Mouse (Mus musculus): ENCODE data around the gene Ifrd2.

Ifrd2 gene

DNA sequence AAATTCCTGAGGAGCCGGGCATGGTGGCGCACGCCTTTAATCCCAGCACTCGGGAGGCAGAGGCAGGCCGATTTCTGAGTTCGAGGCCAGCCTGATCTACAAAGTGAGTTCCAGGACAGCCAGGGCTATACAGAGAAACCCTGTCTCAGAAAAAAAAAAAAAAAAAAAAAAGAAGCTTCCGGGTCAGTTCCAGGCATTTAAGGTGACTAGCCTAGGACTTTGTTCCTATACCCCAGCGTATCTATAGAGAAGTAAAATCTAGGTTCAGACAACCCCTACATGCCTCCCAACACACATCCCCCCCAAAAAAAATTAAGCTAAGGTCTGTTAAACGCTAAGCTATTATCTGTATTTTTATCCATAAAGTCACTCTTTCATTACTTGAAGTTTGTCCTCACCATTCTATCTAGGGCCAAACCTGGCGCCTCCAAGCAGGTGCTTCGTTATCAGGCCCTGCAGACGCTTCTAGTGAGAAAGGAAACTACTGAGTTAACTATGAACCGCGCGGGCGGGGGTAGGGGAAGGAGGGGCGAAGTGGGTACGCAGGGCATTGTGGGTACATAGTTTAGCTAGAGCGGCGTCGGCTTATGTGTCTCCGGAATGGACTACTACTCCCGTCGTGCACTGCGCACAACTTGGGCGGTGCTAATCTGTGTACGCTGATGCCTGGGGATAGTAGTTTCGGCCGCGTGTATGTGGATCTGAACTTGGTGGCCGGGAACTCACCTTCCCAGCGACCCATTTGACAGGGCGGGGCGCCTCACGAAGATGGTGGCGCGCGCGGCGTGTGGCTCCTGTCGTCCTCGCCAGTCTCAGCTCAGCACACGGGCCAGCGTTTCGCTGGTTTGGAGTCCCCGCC lies at the start of gene Ifrd2:
Ifrd2 (plus strand) TSS at position 669 of the 859 bp plus-strand sequence.
- DNase-seq (ENCODE audit: low spot score in 2 of 2), result peak; percentile 88 to 93

DNA sequence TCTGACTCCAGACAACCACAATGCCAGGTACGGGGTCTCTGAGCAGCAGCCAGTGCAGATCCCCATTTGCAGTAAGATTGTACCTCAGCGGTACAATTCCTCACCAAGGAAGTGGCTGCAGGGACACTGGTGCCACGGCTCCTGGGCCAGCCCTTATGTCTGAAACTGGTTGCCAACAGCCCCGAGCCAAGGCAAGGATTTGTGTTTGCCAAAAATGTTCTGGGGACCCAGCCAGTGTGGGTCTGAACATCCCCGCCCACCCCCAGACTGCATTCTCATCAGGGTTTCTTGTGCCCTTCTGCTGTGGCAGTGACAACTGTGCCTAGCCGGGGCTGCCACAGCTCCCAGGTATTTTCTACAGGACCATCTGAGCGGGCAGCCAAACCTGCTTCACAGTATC lies 49.2 kb upstream of the Ifrd2 start:
- DNase-seq (ENCODE audit: low spot score in 2 of 2), result no peak

DNA sequence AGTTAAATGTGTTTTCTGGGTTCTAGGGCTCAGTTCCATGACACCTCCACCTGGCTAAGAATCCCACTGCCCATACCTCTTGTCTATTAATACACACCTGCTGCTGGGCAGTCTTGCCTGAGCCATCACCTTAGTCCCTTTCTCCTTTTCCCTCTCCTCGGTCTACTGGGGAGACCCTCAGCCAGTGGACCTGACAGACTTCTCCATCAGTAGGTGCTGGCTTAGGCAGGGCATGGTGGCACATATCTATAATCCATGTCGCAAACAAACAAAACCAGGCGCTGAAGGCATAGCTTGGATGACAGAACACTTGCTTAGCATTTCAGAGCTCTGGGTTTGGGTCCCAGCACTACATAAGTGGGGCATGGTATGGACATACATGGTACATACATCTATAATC lies 48.7 kb upstream of the Ifrd2 start:
- no peak for DNase-seq (ENCODE audit: low spot score in 2 of 2)

DNA sequence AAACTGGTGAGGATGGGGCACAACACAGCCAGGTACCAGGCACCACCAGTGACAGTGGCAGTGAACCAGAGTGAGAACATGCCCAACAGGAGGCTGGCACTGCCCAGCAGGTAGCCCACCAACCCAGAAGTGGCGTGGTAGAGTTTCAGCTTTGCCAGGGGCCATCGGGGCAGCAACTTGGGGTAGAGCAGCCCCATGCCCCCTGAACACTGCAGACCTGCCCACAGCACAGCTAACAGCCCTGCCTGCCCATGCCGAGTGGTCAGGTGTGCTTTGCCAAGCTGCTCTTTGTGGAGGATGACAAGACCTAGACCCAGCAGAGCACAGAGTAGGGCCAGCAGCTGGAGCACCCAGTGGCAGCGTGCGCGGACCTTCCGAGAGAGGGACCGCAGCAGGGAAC lies 47.5 kb upstream of the Ifrd2 start:
- DNase-seq (ENCODE audit: low spot score in 2 of 2), result no peak

DNA sequence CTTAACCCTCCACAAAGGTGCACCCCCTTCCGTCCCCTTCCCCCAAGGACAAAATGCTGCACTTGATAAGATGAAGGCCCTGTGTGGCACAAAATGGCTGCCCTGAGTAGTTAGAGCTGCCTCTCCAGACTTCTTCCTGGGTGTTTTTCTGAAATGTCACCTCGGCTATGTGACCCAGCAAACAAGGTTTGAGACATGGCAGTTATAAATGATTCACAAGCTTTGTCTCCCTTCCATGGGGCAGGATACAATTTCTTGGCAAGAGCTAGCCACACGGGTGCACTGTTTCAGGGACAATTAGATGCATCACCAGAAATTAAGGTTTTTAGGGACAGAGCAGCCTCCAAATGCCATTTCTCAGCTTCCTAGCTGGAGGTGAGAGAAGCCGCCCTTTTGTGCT lies 47.0 kb upstream of the Ifrd2 start:
- no peak for DNase-seq (ENCODE audit: low spot score in 2 of 2)

DNA sequence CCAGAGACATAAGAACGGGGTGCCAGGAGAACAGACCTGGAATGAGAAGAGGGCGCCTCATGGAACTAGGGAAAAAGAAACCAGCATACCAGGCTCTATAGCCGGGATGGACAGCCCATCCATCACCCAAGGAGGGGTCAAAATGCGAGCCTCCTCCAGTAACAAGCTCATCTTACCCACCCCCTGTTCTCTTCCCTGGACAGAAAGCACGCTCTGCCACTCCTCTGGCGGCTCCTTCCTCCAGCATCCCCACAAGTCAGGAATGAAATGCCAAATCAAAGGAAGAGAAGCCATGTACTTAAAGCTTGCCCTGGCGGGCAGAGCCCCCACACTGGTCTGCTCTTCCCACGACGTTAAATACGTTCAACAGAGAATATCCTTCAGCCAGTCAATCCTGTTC lies 46.4 kb upstream of the Ifrd2 start:
- DNase-seq (ENCODE audit: low spot score in 2 of 2), result no peak

DNA sequence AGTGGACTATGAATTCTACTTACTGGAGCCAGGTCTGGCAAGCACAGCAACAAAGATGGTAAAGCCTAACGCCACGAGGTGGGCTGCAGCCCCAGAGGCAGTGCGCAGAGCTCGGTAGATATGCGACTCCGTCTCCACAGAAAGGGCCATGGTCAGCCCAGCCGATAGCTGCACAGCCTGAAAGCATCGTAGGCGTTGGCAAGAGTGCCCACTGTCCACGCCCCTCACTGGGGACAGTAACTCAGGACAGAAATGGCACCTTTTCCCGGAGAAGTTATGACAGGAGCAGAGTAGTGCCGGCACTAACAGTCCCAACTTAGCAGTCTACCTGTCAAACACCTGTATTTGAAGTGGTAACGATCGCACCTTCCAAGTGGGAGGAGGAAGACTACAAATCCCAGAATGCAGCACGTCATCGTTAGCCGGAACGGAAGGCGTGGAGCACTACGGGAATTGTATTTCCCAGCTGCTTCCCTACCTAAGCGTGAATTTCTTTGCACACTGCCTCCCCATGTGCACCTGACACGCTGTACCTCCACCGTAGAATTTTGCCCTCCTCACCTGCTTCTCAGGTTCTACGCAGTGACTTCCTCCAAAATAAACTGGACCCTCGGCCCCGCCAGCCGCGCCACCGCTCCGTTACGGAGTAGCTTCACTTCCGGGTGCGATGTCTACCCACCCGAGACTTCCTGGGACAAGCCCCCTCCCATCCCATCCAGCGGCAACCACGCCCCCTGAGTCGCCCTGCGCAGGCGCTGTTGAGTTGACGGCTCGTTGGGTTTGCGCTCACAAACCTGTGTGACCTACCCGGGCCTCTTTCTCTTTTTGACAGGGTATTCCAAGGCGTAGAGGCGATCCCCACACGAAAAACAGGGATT lies 45.7 kb upstream of the Ifrd2 start, which contains the start of the genes Cyb561d2 and Nprl2:
Cyb561d2 (minus strand) TSS at position 720 of the 878 bp plus-strand sequence.
Nprl2 (plus strand) TSS at position 753 of the 878 bp plus-strand sequence.
- peak; percentile 86 to 92 for DNase-seq (ENCODE audit: low spot score in 2 of 2)

DNA sequence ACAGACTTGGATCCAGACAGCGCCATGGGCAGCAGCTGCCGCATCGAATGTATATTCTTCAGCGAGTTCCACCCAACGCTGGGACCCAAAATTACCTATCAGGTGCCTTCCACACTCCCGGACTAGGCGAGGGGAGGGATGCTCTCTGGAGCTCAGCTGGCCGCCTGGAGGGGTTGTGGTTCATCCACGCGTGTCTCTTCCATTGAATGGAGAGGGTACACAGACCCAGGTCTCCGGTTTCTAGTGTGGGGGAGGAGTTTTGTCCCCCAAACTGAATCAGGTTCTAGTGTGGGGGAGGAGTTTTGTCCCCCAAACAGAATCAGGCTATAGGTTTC lies 45.1 kb upstream of the Ifrd2 start:
- no peak for DNase-seq (ENCODE audit: low spot score in 2 of 2)

DNA sequence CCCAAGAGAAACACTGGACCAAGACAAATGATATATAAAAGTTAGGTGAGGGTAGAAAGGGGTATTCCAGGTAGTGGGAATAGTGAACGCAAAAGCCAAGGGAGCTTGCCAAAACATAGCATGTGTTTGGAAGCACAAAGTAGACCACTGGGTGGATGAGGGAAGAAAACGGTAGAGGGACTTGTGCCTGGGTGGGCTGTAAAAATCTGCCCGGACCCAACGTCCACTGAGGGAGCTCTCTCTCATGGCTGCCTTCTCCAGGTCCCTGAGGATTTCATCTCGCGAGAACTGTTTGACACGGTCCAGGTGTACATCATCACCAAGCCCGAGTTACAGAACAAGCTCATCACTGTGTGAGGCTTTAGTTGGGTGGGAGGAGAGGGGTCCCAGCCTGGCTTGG lies 44.7 kb upstream of the Ifrd2 start:
- DNase-seq (ENCODE audit: low spot score in 2 of 2), result no peak

DNA sequence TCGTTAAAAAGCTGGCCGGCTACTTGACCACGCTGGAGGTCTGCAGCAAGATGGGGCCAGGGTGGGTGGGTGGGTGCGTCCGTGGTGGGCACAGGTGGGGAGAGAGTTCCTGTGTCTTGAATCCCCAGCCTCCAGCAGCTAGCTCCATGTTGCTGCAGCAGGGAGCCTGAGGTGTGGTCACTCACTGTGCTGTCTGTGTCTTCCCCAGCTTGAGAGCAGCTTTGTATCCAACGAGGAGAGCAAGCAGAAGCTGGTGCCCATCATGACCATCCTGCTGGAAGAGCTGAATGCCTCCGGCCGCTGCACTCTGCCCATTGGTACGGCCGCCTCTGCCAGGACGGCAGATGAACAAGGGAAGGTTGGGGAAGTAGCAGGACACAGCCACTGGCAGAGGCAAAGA lies 44.1 kb upstream of the Ifrd2 start:
- no peak for DNase-seq (ENCODE audit: low spot score in 2 of 2)

DNA sequence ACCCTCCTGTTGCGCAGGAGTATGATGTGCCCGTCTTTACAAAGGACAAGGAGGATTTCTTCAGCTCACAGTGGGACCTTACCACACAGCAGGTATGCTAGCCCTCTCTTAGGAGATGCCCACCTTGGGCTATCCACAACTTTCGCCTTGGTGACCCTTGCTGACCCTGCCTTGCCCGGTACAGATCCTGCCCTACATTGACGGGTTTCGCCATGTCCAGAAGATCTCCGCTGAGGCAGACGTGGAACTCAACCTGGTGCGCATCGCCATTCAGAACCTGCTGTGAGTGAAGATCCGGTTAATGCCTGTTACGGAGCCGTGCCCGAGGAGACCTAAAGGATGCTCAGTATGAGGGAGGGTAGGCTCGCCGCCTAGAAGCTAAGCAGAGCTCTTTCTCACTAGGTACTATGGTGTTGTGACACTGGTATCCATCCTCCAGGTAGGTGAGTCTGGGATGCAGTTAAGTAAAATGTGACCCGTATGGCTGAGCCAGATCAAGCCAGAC lies 43.2 kb upstream of the Ifrd2 start:
- DNase-seq (ENCODE audit: low spot score in 2 of 2), result no peak

DNA sequence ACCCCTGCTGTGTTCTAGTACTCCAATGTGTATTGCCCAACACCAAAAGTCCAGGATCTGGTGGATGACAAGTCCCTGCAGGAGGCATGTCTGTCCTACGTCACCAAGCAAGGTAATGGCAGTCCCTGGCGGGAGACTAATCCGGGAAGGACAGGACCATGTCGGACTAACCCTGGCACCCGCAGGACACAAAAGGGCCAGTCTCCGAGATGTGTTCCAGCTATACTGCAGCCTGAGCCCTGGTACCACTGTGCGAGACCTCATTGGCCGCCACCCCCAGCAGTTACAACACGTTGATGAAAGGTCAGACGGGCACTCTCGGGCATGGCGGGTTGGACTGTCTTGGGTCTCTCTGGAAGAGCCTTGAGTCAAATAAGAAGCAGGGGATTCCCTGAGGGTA lies 42.7 kb upstream of the Ifrd2 start:
- DNase-seq (ENCODE audit: low spot score in 2 of 2), result no peak

DNA sequence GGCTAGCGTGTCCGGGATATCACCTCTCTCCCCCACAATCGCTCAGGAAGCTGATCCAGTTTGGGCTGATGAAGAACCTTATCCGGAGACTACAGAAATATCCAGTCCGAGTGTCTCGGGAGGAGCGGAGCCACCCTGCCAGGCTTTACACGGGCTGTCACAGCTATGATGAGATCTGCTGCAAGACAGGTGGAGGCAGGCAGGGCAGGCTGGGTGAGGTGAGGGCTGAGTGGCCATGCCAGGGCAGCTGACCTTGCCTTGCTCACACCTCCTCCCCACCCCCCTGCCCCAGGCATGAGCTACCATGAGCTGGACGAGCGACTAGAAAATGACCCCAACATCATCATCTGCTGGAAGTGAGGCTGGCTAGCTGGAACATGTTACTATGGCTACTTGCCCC lies 42.2 kb upstream of the Ifrd2 start:
- no peak for DNase-seq (ENCODE audit: low spot score in 2 of 2)

DNA sequence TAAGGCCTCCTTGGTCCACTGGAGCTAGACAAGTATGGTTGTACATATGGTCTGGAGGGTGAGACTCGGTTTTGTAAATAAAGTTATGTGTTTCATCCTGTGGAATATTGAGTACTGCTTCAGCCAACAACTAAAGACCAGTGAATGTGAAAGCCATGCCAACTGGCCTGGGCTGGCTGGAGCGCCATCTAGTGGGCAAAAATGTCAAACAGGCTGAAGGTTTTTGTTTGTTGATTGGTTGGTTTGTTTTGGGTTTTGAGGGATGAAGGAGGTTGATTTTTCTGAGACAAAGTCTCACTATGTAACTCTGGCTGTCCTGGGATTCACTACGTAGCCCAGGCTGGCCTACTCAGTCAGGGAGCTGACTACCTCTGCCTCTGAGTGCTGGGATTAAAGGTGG lies 41.8 kb upstream of the Ifrd2 start:
- peak; percentile 63 to 85 for DNase-seq (ENCODE audit: low spot score in 2 of 2)

DNA sequence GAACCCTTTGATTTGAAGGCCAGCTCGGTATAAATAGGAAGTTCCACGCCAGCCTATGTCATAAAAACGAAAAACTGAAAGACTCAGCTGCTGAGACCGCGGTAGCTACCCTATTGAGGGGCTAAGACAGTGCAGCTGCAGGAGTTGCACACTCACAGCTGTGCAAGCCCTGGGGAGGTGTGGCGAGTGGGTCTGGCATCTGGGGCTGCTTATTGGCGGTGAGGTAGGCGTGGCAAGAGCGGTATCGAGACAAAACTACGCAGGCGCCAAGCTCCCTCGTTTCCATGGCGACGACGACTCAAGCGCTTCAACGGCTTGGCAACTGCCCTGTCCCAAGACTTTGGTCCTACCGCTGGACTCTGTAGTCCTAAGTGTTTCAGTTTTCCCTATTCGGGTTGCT lies 40.4 kb upstream of the Ifrd2 start, which contains the start of gene Zmynd10:
Zmynd10 (plus strand) TSS at position 273 of the 400 bp plus-strand sequence.
- DNase-seq (ENCODE audit: low spot score in 2 of 2), result peak; percentile 46 to 78

DNA sequence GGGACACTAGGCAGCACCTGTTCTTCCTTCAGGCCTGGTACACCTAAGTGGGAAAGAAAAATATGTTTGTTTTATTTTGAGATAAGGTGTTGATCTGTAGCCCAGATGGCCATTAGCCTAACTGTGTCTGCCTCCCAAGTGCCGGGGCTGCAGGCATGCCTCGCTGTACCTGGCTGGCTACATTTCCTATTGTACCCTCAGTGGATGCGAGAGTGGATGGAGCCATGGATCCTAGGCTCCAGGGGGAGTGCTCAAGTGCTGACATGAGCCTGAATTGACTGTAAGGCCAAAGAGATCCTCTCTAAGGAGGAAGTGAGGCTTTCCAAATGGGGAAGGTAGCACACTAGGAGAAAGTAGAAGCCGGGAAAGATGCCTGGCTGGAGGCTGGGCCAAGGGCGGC lies 39.5 kb upstream of the Ifrd2 start:
- DNase-seq (ENCODE audit: low spot score in 2 of 2), result no peak

DNA sequence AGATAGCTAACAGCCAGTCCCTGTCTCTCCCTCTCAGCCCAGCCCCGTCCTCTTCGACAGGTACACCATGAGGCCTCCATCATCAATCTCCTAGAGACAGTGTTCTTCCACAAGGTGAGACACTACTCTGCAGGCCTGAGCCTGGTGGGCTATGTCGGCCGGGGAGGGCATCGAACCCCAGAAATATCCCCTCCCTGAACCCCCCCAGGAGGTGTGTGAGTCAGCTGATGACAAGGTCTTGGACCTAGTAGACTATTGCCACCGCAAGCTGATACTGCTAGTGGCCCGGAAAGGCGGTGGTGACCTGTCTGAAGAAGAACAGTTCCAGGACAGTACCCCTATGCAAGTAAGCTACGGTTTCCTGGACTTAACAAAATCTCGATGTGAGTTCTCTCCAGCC lies 38.6 kb upstream of the Ifrd2 start:
- DNase-seq (ENCODE audit: low spot score in 2 of 2), result no peak

DNA sequence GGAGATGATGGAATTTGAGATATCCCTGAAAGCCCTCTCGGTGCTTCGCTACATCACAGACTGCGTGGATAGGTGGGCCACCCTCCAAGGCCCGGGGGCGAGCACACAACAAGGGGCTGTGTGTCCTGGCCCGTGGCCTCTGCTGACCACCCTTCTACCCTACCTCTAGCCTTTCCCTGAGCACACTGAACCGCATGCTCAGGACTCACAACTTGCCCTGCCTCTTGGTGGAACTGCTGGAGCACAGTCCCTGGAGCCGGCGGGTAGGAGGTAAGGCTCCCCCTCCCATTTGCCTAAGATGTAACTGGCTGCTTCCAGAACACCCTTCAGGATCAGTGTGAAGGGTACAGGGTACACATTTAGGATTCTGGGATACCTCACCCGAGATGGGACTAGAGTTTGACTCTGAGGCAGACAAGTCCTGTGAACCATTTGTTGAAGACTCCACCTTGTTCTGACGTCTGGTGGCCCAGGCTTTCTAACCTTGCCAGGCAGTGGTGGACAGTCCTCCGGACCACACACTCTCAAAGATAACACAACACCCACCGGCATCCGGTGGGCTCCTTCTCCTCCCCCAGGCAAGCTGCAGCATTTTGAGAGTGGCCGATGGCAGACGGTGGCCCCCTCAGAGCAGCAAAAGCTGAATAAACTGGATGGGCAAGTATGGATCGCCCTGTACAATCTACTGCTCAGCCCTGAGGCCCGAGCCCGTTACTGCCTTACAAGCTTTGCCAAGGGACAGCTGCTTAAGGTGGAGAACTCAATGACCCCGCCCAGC lies 38.0 kb upstream of the Ifrd2 start:
- DNase-seq (ENCODE audit: low spot score in 2 of 2), result no peak

DNA sequence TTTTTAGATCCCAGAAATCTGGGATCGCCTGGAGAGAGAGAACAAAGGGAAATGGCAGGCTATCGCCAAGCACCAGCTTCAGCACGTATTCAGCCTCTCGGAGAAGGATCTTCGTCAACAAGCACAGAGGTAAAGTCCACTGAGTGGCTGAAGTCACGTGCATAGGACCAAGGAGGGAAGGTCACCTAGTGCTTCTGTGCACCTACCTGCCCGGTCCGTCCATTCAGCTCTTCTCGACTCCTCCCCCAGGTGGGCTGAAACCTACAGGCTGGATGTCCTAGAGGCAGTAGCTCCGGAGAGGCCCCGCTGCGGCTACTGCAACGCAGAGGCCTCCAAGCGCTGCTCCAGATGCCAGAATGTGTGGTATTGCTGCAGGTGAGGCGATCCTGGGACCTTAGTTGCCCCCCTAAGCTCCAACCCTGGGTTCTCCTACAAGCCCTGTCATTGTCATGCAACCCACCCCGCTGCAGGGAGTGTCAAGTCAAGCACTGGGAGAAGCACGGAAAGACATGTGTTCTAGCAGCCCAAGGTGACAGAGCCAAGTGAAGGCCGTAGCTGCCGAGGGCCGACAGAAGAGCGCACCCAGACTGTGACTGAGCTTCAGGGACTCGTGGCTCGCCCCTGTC lies 36.8 kb upstream of the Ifrd2 start:
- no peak for DNase-seq (ENCODE audit: low spot score in 2 of 2)

DNA sequence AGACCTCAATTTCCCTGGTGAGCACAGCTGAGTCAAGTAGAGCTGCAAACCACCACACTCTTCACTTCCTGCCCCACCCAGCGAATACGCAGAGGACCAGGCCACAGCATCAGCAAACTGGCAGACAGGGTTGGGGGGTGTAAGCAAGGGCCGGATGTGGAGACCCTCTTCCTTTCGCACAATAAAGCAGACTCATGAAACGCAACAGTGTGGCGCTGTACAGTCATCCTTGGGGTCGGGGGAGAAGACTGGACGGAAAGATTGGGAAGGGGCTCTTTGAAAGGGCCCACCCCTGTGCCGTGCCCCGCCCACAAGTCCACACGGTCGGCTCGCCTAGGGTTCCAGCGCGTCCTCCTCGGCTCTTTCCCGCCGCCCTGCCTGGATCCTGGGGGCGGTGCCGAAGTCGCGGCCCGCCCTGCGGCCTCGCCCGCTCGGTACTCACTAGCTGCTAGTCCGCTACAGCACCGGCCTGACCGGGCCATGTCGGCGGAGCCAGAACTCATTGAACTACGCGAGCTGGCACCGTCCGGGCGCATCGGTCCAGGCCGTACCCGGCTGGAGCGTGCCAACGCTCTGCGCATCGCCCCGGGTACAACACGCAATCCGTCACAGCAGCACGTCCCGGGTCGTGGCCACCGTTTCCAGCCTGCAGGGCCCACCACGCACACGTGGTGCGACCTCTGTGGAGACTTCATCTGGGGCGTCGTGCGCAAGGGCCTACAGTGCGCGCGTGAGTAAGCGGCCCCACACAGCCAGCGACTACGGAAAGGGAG lies 36.1 kb upstream of the Ifrd2 start, which contains the start of gene Rassf1:
Rassf1 (plus strand) TSS at position 439 of the 773 bp plus-strand sequence.
- no peak for DNase-seq (ENCODE audit: low spot score in 2 of 2)
